Mouse (Mus musculus) bone marrow, adult 2 months (tissue): ENCODE measurements around the gene Atp10a.

Experiments
- CTCF ChIP-seq: fragments of 200-500 bp; IDR thresholded peaks from 2 replicates; pipeline ENCODE4 v1.5.1; 2011; ENCODE audit warnings: low read length, control low read depth; ENCODE audit not compliant: control insufficient read depth, insufficient read depth
- POLR2A ChIP-seq: fragments of 200-500 bp; IDR thresholded peaks from 2 replicates; pipeline ENCODE4 v1.6.1; 2011; ENCODE audit warnings: low read depth, mild to moderate bottlenecking, control low read depth, low read length, borderline replicate concordance; ENCODE audit not compliant: control insufficient read depth

DNA sequence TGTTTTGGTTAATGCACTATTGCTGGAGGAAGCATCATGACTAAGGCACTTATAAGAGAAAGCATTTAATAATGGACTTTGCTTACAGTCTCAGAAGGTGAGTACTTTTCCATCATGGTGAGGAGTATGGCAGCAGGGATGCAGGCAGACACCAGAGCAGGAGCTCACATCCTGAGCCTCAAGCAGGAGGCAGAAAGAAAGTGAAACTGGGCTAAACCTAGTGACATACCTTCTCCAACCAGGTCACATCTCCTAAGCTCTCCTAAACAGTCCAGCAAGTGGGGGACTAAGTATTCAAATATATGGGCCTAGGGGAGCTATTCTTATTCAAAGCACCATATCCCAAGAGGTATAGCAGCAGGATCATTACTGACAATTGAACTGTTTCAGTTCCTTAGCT is 123.2 kb downstream of the Atp10a start:
- TF ChIP-seq POLR2A (no peak), CTCF (no peak)
